Mouse (Mus musculus) liver, embryonic 13.5 days (tissue): ENCODE data around the gene Epha4. TPM values are rescaled to one million over a fixed set of nuclear protein-coding genes. Genes with fewer than 3 reads are reported as not detected.

Source experiments
- ATAC-seq: fragments of 200-750 bp; cut with Nextera tagmentation; 2 replicates; pipeline ENCODE4 v1.8.0; 2017; ENCODE audit warnings: low read depth, mild to moderate bottlenecking, moderate number of reproducible peaks, moderate library complexity
- DNase-seq: peaks from one replicate; pipeline ENCODE4 v3.0.0; 2022
- H3K27ac ChIP-seq: fragments of 300-500 bp; sonication (generic); 2 replicates; pipeline ENCODE4 v1.5.1; 2015; ENCODE audit warnings: moderate library complexity, mild to moderate bottlenecking, inconsistent platforms
- H3K27me3 ChIP-seq: fragments of 300-500 bp; sonication (generic); 2 replicates; pipeline ENCODE4 v1.6.1; 2015; ENCODE audit warnings: mild to moderate bottlenecking, inconsistent platforms
- H3K36me3 ChIP-seq: fragments of 300-500 bp; sonication (generic); 2 replicates; pipeline ENCODE4 v1.6.1; 2015; ENCODE audit warnings: mild to moderate bottlenecking, inconsistent platforms
- H3K4me1 ChIP-seq: fragments of 300-500 bp; sonication (generic); replicated peaks from 2 replicates; pipeline ENCODE4 v1.6.1; 2015; ENCODE audit warnings: inconsistent platforms
- H3K4me2 ChIP-seq: fragments of 300-500 bp; sonication (generic); 2 replicates; pipeline ENCODE4 v1.6.1; 2015; ENCODE audit warnings: inconsistent platforms, mild to moderate bottlenecking, moderate library complexity
- H3K4me3 ChIP-seq: fragments of 300-500 bp; sonication (generic); replicated peaks from 2 replicates; pipeline ENCODE4 v1.5.1; 2015; ENCODE audit warnings: mild to moderate bottlenecking, inconsistent platforms
- H3K9ac ChIP-seq: fragments of 300-500 bp; sonication (generic); 2 replicates; pipeline ENCODE4 v1.6.1; 2015; ENCODE audit warnings: mild to moderate bottlenecking, inconsistent platforms
- H3K9me3 ChIP-seq: fragments of 300-500 bp; sonication (generic); replicated peaks from 2 replicates; pipeline ENCODE4 v1.6.1; 2016; ENCODE audit warnings: inconsistent platforms
- WGBS: fragments of 180-500 bp; shearing (Covaris S2); methylation state at CpG from one replicate; pipeline ENCODE4 v1.1.7; 2015; ENCODE audit not compliant: insufficient replicate concordance; 5-methylcytosine and 5-hydroxymethylcytosine counted together
- polyA plus RNA-seq: library from polyadenylated mRNA; unstranded; fragments of >200 nt; fragmentation: Nextera tagmentation; extraction: Ambion mirVana; gene quantifications from 2 replicates; pipeline ENCODE4 v1.2.1, GENCODE M21; 2015

Epha4 gene
- polyA plus RNA-seq, 1 experiment from 2014 or later: 0.47 TPM

GRCm38 (mm10) chr1:77511372-77512058 lies 3.4 kb downstream of the Epha4 start:
- DNase-seq (no peak), ATAC-seq (no peak)
- H3K36me3 ChIP-seq: no peaks in the 10 kb centered on the region
- H3K4me2 ChIP-seq: no peak overlapping the region
- H3K27me3 ChIP-seq: peaks cover 47% of the 10 kb centered on the region
- WGBS: 62% methylated on average over 10 of the region's 10 CpGs
- H3K9me3 ChIP-seq: no peaks in the 10 kb centered on the region
- H3K27ac ChIP-seq: no peak overlapping the region
- H3K9ac ChIP-seq: no peak overlapping the region
- H3K4me3 ChIP-seq: no peak overlapping the region
- peaks cover 16% of the 10 kb centered on the region for H3K4me1 ChIP-seq

- Histone ChIP-seq H3K4me3 (no peak overlapping the region), H3K9ac (no peak overlapping the region), H3K9me3 (no peaks in the 10 kb centered on the region), H3K36me3 (no peaks in the 10 kb centered on the region), H3K27me3 (peaks cover 39% of the 10 kb centered on the region), H3K4me1 (peaks cover 10% of the 10 kb centered on the region), H3K4me2 (no peak overlapping the region), H3K27ac (no peak overlapping the region)
- ATAC-seq: no peak
- WGBS: 68% methylated on average over 5 of the region's 5 CpGs
- DNase-seq: no peak
Measured at GRCm38 (mm10) chr1:77510623-77511022, 4.3 kb downstream of the Epha4 start.

- Histone ChIP-seq H3K27ac (no peak overlapping the region), H3K4me3 (no peak overlapping the region), H3K4me1 (no peaks in the 10 kb centered on the region), H3K27me3 (peaks cover under 1% of the 10 kb centered on the region; the same call in 1 of the 2 replicates), H3K9ac (no peak overlapping the region), H3K36me3 (no peaks in the 10 kb centered on the region), H3K4me2 (no peak overlapping the region), H3K9me3 (no peaks in the 10 kb centered on the region)
- 79% methylated on average over 18 of the region's 18 CpGs for WGBS
- DNase-seq: no peak
- ATAC-seq: no peak
Measured at GRCm38 (mm10) chr1:77506856-77507200, 8.1 kb downstream of the Epha4 start.

- 62% methylated on average over 21 of the region's 21 CpGs for WGBS
- H3K9me3 ChIP-seq: no peaks in the 10 kb centered on the region
- H3K36me3 ChIP-seq: no peaks in the 10 kb centered on the region
Measured at GRCm38 (mm10) chr1:77506038-77506855, 8.6 kb downstream of the Epha4 start.

GRCm38 (mm10) chr1:77505263-77505662 lies 9.6 kb downstream of the Epha4 start:
- H3K27me3 ChIP-seq: no peaks in the 10 kb centered on the region
- no peaks in the 10 kb centered on the region for H3K36me3 ChIP-seq
- no peak overlapping the region for H3K9ac ChIP-seq
- no peaks in the 10 kb centered on the region for H3K4me1 ChIP-seq
- no peak for DNase-seq
- WGBS: 78% methylated on average over 8 of the region's 8 CpGs
- no peak overlapping the region for H3K27ac ChIP-seq
- H3K4me2 ChIP-seq: no peak overlapping the region
- no peak for ATAC-seq
- no peaks in the 10 kb centered on the region for H3K9me3 ChIP-seq
- no peak overlapping the region for H3K4me3 ChIP-seq

More at GRCm38 (mm10) chr1:77506038-77506855, 8.6 kb downstream of the Epha4 start:
- Histone ChIP-seq H3K4me3 (no peak overlapping the region), H3K27ac (no peak overlapping the region), H3K4me1 (no peaks in the 10 kb centered on the region), H3K9ac (no peak overlapping the region), H3K4me2 (no peak overlapping the region), H3K27me3 (no peaks in the 10 kb centered on the region)
- no peak for DNase-seq
- no peak for ATAC-seq

- no peak overlapping the region for H3K4me3 ChIP-seq
- 41% methylated on average over 2 of the region's 2 CpGs for WGBS
- H3K27me3 ChIP-seq: no peaks in the 10 kb centered on the region
Measured at GRCm38 (mm10) chr1:77504813-77505212, 10.1 kb downstream of the Epha4 start.

GRCm38 (mm10) chr1:77503711-77504181 lies 11.1 kb downstream of the Epha4 start:
- 72% methylated on average over 8 of the region's 8 CpGs for WGBS

More at GRCm38 (mm10) chr1:77504813-77505212, 10.1 kb downstream of the Epha4 start:
- no peaks in the 10 kb centered on the region for H3K4me1 ChIP-seq
- no peak overlapping the region for H3K9ac ChIP-seq
- H3K4me2 ChIP-seq: no peak overlapping the region
- H3K36me3 ChIP-seq: no peaks in the 10 kb centered on the region
- no peak overlapping the region for H3K27ac ChIP-seq
- H3K9me3 ChIP-seq: no peaks in the 10 kb centered on the region
- DNase-seq: no peak
- ATAC-seq: no peak

GRCm38 (mm10) chr1:77502554-77503119 lies 12.3 kb downstream of the Epha4 start:
- H3K27me3 ChIP-seq: no peaks in the 10 kb centered on the region
- no peak overlapping the region for H3K4me2 ChIP-seq
- H3K4me3 ChIP-seq: no peak overlapping the region
- H3K4me1 ChIP-seq: no peaks in the 10 kb centered on the region
- H3K9me3 ChIP-seq: no peaks in the 10 kb centered on the region
- DNase-seq (no peak), ATAC-seq (no peak)
- H3K36me3 ChIP-seq: no peaks in the 10 kb centered on the region
- WGBS: 62% methylated on average over 11 of the region's 11 CpGs
- H3K9ac ChIP-seq: no peak overlapping the region
- H3K27ac ChIP-seq: no peak overlapping the region

More at GRCm38 (mm10) chr1:77503711-77504181, 11.1 kb downstream of the Epha4 start:
- H3K4me3 ChIP-seq: no peak overlapping the region
- ATAC-seq (no peak), DNase-seq (no peak)
- no peaks in the 10 kb centered on the region for H3K9me3 ChIP-seq
- no peak overlapping the region for H3K4me2 ChIP-seq
- no peaks in the 10 kb centered on the region for H3K4me1 ChIP-seq
- no peaks in the 10 kb centered on the region for H3K36me3 ChIP-seq
- H3K9ac ChIP-seq: no peak overlapping the region
- H3K27ac ChIP-seq: no peak overlapping the region
- H3K27me3 ChIP-seq: no peaks in the 10 kb centered on the region

GRCm38 (mm10) chr1:77501363-77501933 lies 13.4 kb downstream of the Epha4 start:
- 0 out of 2 replicates have a peak, but pooled peaks cover 3% of the 10 kb centered on the region for H3K4me1 ChIP-seq
- H3K4me2 ChIP-seq: no peak overlapping the region
- WGBS: 70% methylated on average over 13 of the region's 13 CpGs
- H3K27me3 ChIP-seq: no peaks in the 10 kb centered on the region
- DNase-seq (no peak), ATAC-seq (no peak)
- H3K27ac ChIP-seq: no peak overlapping the region
- H3K9ac ChIP-seq: no peak overlapping the region
- H3K4me3 ChIP-seq: no peak overlapping the region
- H3K9me3 ChIP-seq: no peaks in the 10 kb centered on the region
- no peaks in the 10 kb centered on the region for H3K36me3 ChIP-seq

GRCm38 (mm10) chr1:77497506-77497905 lies 17.4 kb downstream of the Epha4 start:
- Histone ChIP-seq H3K27me3 (no peaks in the 10 kb centered on the region), H3K4me3 (no peak overlapping the region), H3K9ac (no peak overlapping the region), H3K27ac (no peak overlapping the region), H3K36me3 (no peaks in the 10 kb centered on the region), H3K9me3 (no peaks in the 10 kb centered on the region), H3K4me2 (no peak overlapping the region), H3K4me1 (peaks cover 11% of the 10 kb centered on the region)
- WGBS: 67% methylated on average over 4 of the region's 4 CpGs
- no peak for ATAC-seq
- DNase-seq: no peak
